Mouse (Mus musculus) lung, postnatal 25 days (tissue): Measurements from ENCODE around the gene Lin7b.
"Not testable (repeated sequence)": the region's sequence is repeated elsewhere in the genome, so short reads cannot be mapped to it uniquely, and the experiment has no call there.

Source experiments
- DNase-seq: peaks from one replicate; pipeline ENCODE4 v3.0.0; 2022; ENCODE audit warnings: low spot score

Gene Lin7b

DNA sequence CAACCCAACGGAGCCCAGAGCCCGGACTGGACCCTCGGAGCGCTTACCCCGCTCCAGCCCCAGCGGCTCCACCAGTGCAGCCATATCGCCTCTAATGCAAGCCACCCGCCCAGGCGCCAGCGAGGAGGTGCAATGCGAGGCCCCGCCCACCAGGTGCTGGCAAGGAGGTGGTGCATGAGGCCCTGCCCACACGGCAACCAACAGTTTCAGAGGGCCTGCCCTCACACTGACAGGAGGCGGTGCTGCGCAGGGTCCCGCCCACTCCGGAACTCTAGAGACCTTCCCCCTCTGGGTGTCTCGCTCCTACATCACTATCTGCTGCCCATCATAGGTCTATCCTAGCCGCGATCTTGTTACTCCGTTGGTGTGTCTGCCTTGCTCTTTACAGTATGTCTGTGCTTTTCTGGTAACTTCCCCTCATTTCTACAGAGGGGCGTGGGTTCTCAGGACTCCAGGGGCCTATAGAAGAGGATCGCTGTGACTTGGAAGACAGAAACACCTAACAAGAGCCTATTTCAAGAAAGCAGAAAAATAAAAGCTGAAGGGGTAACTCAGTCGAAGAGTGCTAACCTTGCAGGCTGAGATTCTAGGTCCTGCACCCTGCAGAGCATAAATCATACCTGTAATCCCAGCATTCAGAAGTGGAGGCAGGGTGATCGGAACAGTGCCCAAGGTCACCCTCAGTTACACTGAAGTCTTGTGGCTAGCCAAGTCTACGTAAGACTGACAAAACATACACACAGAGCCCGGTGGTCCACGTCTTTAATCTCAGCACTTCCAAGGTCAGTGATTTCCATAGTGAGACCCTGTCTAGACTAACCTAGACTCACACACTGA is at the start of gene Lin7b:
Lin7b (minus strand) TSS at position 109 of the 837 bp plus-strand sequence.
- DNase-seq = peak; percentile 90

DNA sequence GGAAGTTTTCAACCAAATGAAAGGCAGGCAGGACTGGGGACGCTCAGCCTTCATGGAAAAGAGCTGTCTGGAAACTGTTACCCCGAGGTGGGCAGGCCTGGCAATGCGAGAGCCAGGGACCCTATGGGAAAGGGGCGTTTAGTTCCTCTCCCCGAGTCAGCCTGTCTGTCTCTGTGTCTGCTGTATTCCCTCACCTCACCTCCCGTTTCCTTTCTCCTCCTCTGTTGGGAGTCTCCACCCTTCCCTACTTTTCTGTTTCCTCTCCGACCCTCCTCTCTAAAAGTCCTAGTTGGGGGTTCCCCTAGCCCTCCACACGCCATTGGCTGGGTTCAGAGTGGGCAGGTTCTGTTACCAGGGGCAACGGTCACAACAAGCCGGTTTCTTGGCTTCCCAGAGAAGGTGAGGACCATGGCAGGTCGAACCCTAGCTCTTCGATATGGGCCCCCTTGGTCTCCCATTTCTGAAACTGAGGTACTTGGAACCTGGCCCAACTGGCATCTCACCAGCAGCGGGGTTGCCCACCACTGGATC is 47.6 kb upstream of the Lin7b start:
- no peak for DNase-seq

DNA sequence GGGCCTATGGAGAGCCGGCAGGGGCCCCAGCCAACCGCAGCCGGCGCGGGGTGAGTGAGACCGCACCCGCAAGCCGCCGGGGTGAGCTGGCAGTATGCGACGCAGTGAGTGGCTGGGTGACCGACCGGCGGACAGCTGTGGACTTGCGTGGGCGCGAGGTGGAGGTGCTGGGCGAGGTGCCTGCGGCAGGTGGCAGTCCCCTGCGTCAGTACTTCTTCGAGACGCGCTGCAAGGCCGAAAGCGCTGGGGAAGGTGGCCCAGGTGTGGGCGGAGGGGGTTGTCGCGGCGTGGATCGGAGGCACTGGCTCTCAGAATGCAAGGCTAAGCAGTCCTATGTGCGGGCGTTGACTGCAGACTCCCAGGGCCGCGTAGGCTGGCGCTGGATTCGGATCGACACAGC is 45.3 kb upstream of the Lin7b start:
- no peak for DNase-seq

GRCm38 (mm10) chr7:45414740-45415224 is 44.4 kb upstream of the Lin7b start:
- DNase-seq = no peak

DNA sequence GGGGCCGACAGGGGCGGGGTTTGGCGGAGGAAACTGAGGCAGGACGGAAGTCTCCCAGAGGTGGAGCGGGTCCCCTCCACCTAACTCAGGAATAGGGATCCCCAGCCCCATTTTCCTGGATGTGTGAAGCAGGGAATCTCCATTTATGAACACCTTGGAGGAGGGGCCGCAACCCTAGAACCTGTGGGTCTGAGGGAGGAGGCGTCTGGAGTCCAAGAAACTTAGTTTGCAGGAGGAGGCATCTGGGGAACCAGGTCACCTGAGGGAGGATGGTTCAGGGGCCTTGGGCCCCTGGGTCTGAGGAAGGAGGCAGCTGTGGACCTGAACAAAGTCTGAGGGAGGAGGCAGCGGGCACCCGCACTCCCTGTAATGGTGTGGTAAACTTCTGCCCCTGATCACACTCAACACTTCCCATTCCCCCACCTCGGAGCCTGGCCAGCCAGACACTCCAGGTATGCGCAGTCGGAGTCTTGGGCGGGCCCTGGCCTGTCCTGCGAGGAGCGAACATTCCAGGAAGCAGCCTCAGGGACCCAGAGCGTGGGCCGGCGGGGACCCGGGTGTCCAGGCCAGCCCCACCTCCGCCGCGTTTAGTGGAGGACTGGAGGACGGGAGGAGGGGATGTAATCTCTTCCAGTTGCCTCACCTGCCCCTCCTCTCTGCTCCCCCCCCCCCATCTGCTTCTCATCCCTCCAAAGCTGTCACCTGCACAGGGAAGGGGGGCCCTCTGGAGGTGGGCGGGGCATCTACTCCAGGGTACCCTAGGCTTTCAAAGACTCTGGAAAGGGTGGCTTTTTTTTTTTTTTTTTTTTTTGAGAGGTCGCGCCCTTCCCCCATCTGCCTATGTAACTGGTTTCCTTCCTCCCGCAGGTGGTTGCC is 43.7 kb upstream of the Lin7b start:
- peak; percentile 46 for DNase-seq

- DNase-seq = peak; percentile 34
Observed at GRCm38 (mm10) chr7:45413113-45413863, 42.9 kb upstream of the Lin7b start, which contains the start of gene Ntf5. Ntf5 (plus strand) TSS chr7:45413695.

GRCm38 (mm10) chr7:45412421-45412820 is 42.0 kb upstream of the Lin7b start:
- no peak for DNase-seq

DNA sequence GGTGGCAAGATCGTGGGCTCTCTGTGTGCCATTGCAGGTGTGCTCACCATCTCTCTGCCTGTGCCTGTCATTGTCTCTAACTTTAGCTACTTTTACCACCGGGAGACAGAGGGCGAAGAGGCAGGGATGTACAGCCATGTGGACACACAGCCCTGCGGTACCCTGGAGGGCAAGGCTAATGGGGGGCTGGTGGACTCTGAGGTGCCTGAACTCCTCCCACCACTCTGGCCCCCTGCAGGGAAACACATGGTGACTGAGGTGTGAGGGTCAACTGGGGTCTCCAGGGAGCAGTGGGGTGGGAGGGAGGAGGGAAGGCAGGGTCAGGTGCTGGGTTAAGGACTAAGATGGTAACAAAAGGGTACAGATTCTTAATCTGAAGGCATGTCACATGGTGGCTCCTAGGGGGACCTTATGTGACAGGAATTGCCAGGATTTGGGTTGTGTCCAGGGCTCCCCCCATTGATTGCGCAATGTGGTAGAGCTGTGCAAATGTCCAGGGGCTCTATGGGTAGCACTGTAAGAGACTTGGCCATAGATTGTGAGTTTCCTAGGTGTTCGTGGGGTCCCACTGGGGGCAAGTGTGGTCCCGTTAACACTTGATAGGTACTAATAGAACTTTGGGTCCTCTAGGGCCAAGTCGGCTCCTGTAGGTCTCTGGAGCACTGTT is 39.2 kb upstream of the Lin7b start:
- DNase-seq = no peak

DNA sequence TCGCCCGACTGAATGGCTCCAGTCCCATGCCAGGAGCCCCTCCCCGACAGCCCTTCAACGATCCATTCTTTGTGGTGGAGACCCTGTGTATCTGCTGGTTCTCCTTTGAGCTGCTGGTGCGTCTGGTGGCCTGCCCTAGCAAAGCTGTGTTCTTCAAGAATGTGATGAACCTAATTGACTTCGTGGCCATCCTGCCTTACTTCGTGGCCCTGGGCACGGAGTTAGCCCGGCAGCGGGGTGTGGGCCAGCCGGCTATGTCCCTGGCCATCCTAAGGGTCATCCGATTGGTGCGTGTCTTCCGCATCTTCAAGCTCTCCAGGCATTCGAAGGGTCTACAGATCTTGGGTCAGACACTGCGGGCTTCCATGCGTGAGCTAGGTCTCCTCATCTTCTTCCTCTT is 38.6 kb upstream of the Lin7b start:
- DNase-seq = no peak

GRCm38 (mm10) chr7:45408351-45408750 is 38.0 kb upstream of the Lin7b start:
- no peak for DNase-seq

DNA sequence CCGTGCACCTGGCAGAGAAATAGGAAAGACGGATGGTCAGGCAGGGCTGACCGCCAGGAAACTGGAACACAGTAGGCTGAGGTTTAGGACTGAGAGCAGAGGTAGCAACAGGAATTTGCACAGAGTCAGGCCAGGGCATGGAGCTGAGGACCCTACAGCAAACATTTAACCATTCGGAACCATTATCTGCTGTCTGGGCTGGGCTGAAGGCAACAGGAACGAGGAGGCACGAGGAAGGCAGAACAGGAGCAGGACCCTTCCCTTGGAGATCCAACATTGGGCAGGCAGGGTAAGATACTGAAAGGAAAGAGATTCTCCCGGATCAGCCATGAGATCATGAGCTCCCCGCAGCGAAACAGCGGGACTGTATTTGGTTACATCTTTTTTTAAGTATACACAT is 37.5 kb upstream of the Lin7b start:
- DNase-seq = no peak

- DNase-seq = no peak
Observed at GRCm38 (mm10) chr7:45406157-45407156, 36.1 kb upstream of the Lin7b start.

GRCm38 (mm10) chr7:45405091-45406075 is 35.0 kb upstream of the Lin7b start, which contains the start of gene Kcna7:
Kcna7 (plus strand) TSS chr7:45405653.
- peak; percentile 80 for DNase-seq

- peak; percentile 63 for DNase-seq
Observed at GRCm38 (mm10) chr7:45403532-45404261, 33.3 kb upstream of the Lin7b start.

DNA sequence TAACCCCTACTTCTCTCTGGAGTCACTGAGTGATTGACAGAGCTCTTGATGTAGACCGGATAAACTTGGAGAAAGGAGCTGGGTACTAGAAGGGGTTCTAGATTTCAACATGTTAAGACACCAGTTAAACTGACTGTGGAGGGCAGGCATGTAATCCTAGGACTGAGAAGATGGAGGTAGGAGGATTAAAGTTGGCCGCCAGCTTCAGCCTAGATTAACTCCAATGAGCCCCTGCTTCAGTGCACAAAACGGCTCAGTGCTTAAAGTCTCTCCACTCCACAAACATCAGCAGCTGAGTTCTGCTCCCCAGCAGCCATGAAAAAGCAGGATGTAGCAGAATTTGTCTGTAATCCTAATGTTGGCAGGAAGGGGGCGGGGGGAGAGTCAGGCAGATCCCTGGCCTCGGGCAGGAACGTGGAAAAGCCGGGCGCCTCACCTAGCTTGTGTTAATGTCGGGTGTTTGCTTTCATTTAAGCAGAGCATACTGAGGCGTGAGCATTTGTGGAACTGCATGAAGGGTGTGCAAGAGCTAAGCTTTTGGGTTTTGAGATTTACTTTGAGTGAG is 31.2 kb upstream of the Lin7b start:
- no peak for DNase-seq

DNA sequence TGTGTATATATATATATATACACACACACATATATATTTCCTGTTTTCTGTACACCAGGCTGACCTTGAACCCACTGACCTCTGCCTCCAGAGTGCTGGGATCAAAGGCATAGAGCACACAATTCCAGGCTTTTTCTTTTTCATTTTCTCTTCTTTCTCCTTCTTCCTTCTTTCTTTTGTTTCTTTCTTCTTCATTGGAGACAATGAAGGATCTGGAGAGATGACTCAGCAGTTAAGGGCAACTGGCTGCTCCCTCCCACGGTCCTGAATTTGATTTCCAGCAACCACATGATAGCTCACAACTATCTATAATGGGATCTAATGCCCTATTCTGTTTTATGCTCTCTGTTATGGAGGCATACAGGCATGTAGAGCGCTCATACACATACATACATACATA is 26.4 kb upstream of the Lin7b start:
- DNase-seq = no peak

GRCm38 (mm10) chr7:45396337-45396775 is 26.0 kb upstream of the Lin7b start:
- DNase-seq = not testable (repeated sequence)
